Comparison of ENCODE assay signal across 15 mouse cellular contexts in genomic region chr16:40228627-40229026, GRCm38 (mm10).
DNase-seq lines count a peak whose midpoint lies in the region; ATAC-seq and TF ChIP-seq lines count a peak whose summit lies in the region.
"Had no signal": no experiment of that assay in that cellular context is flagged by ENCODE, and none has a peak within 500 bp of the region (broad histone marks: within the 10 kb centered on the region; RNA-seq: fewer than 3 reads in every experiment).

No protein-coding gene starts in this region.

- no peaks in the 10 kb centered on the region for H3K9me3 ChIP-seq in midbrain, postnatal 0 days (ENCODE audit: low read length)
- no peaks in the 10 kb centered on the region for H3K9me3 ChIP-seq in midbrain, embryonic 14.5 days (ENCODE audit: control insufficient read depth, low read length)
- no peaks in the 10 kb centered on the region for H3K9me3 ChIP-seq in neural tube, embryonic 14.5 days (ENCODE audit: control insufficient read depth, low read length)
- no peaks in the 10 kb centered on the region for H3K9me3 ChIP-seq in midbrain, embryonic 16.5 days (replicated peaks; ENCODE audit: control insufficient read depth, low read length, poor library complexity, severe bottlenecking)
- H3K9me3 ChIP-seq: embryonic facial prominence, embryonic 15.5 days; limb, embryonic 10.5 days; megakaryocyte, embryonic 14.5 days had no signal

- H3K27ac ChIP-seq in midbrain, postnatal 0 days (ENCODE audit: low read depth, low read length) = no peak overlapping the region
- no peak overlapping the region for H3K27ac ChIP-seq in midbrain, embryonic 14.5 days (replicated peaks; ENCODE audit: low read depth, low read length)
- no peak overlapping the region for H3K27ac ChIP-seq in neural tube, embryonic 14.5 days (ENCODE audit: low read depth, low read length)
- no peak overlapping the region for H3K27ac ChIP-seq in midbrain, embryonic 16.5 days (ENCODE audit: low read length)
- H3K27ac ChIP-seq: embryonic facial prominence, embryonic 15.5 days; limb, embryonic 10.5 days had no signal

- ATAC-seq in midbrain, postnatal 0 days (ENCODE audit: low FRiP score) = peak; percentile 54; the same call in 1 of the 2 replicates
- no peak; the same call in 1 of the 2 replicates for ATAC-seq in midbrain, embryonic 14.5 days (ENCODE audit: low FRiP score, low TSS enrichment)
- ATAC-seq in neural tube, embryonic 14.5 days (ENCODE audit: low read depth) = peak; percentile 84
- no peak for ATAC-seq in midbrain, embryonic 16.5 days

- H3K4me2 ChIP-seq in midbrain, postnatal 0 days (ENCODE audit: low read depth, low read length, poor library complexity, severe bottlenecking) = no peak overlapping the region
- no peak overlapping the region for H3K4me2 ChIP-seq in midbrain, embryonic 14.5 days (ENCODE audit: low read length)
- H3K4me2 ChIP-seq in neural tube, embryonic 14.5 days (ENCODE audit: low read depth, low read length) = no peak overlapping the region
- no peak overlapping the region for H3K4me2 ChIP-seq in midbrain, embryonic 16.5 days (ENCODE audit: low read length)
- H3K4me2 ChIP-seq: embryonic facial prominence, embryonic 15.5 days had no signal

- no peak overlapping the region for H3K4me3 ChIP-seq in midbrain, postnatal 0 days (ENCODE audit: low read depth, low read length)
- no peak overlapping the region for H3K4me3 ChIP-seq in midbrain, embryonic 14.5 days (replicated peaks; ENCODE audit: low read depth, low read length)
- H3K4me3 ChIP-seq in neural tube, embryonic 14.5 days (ENCODE audit: low read depth, low read length) = no peak overlapping the region
- H3K4me3 ChIP-seq in midbrain, embryonic 16.5 days (ENCODE audit: low read depth, low read length) = no peak overlapping the region
- H3K4me3 ChIP-seq: embryonic facial prominence, embryonic 15.5 days; limb, embryonic 10.5 days; megakaryocyte, embryonic 14.5 days had no signal

- no peaks in the 10 kb centered on the region for H3K27me3 ChIP-seq in midbrain, postnatal 0 days (ENCODE audit: insufficient read depth, low read length)
- no peaks in the 10 kb centered on the region for H3K27me3 ChIP-seq in midbrain, embryonic 14.5 days (ENCODE audit: control insufficient read depth, insufficient read depth, low read length)
- H3K27me3 ChIP-seq in neural tube, embryonic 14.5 days (ENCODE audit: control insufficient read depth, insufficient read depth, low read length) = no peaks in the 10 kb centered on the region
- H3K27me3 ChIP-seq in midbrain, embryonic 16.5 days (ENCODE audit: control insufficient read depth, insufficient read depth, low read depth, low read length) = no peaks in the 10 kb centered on the region
- H3K27me3 ChIP-seq: embryonic facial prominence, embryonic 15.5 days; megakaryocyte, embryonic 14.5 days had no signal

- H3K9ac ChIP-seq in midbrain, postnatal 0 days (replicated peaks; ENCODE audit: low read length, poor library complexity, severe bottlenecking) = no peak overlapping the region
- H3K9ac ChIP-seq in midbrain, embryonic 14.5 days (replicated peaks; ENCODE audit: low read length) = no peak overlapping the region
- no peak overlapping the region for H3K9ac ChIP-seq in neural tube, embryonic 14.5 days (replicated peaks; ENCODE audit: low read depth, low read length)
- H3K9ac ChIP-seq in midbrain, embryonic 16.5 days (ENCODE audit: low read depth, low read length) = no peak overlapping the region
- H3K9ac ChIP-seq: embryonic facial prominence, embryonic 15.5 days had no signal

- H3K4me1 ChIP-seq in midbrain, postnatal 0 days (ENCODE audit: insufficient read depth, low read length) = no peaks in the 10 kb centered on the region
- H3K4me1 ChIP-seq in midbrain, embryonic 14.5 days (ENCODE audit: control insufficient read depth, insufficient read depth, low read length) = no peaks in the 10 kb centered on the region; the same call in 1 of the 2 replicates
- no peaks in the 10 kb centered on the region for H3K4me1 ChIP-seq in neural tube, embryonic 14.5 days (ENCODE audit: control insufficient read depth, insufficient read depth, low read length)
- peaks cover 3% of the 10 kb centered on the region; the same call in 1 of the 2 replicates for H3K4me1 ChIP-seq in midbrain, embryonic 16.5 days (ENCODE audit: control insufficient read depth, insufficient read depth, low read length)
- H3K4me1 ChIP-seq: embryonic facial prominence, embryonic 15.5 days; megakaryocyte, embryonic 14.5 days had no signal

- DNase-seq in embryo, embryonic 10 days (ENCODE audit: low spot score) = peak; percentile 10
- no peak for DNase-seq in embryo, embryonic 9.5 days (ENCODE audit: extremely low spot score)
- DNase-seq in midbrain, postnatal 0 days (ENCODE audit: low spot score) = peak; percentile 90
- DNase-seq in midbrain, embryonic 14.5 days = no peak
- DNase-seq in cerebellum, postnatal 25 days = peak; percentile 89 to 93
- no peak for DNase-seq in kidney, postnatal 25 days
- DNase-seq: heart, adult 18-20 months; heart, postnatal 14 days; kidney, adult 8-10 months; lung, adult 18-20 months had no signal

- WGBS in midbrain, postnatal 0 days = 83% methylated on average over 5 of the region's 5 CpGs
- 86% methylated on average over 5 of the region's 5 CpGs for WGBS in midbrain, embryonic 14.5 days
- WGBS in neural tube, embryonic 14.5 days = 11% methylated on average over 5 of the region's 5 CpGs
- 73% methylated on average over 5 of the region's 5 CpGs for WGBS in midbrain, embryonic 16.5 days

- no peak for TF ChIP-seq CTCF in midbrain, postnatal 0 days (IDR thresholded peaks at IDR 0.05)

- H3K36me3 ChIP-seq in midbrain, postnatal 0 days (ENCODE audit: insufficient read depth, low read length) = no peaks in the 10 kb centered on the region
- no peaks in the 10 kb centered on the region for H3K36me3 ChIP-seq in midbrain, embryonic 14.5 days (ENCODE audit: control insufficient read depth, insufficient read depth, low read length)
- H3K36me3 ChIP-seq in neural tube, embryonic 14.5 days (ENCODE audit: control insufficient read depth, insufficient read depth, low read length) = no peaks in the 10 kb centered on the region
- no peaks in the 10 kb centered on the region for H3K36me3 ChIP-seq in midbrain, embryonic 16.5 days (ENCODE audit: control insufficient read depth, insufficient read depth, low read length)
- H3K36me3 ChIP-seq: embryonic facial prominence, embryonic 15.5 days; limb, embryonic 10.5 days had no signal

Comparison
In these comparisons a context has a peak if more than half of its experiments do, and no peak if none do; other contexts are left out.
1. DNase-seq: peak in embryo, embryonic 10 days (single experiment), midbrain, postnatal 0 days (single experiment) and cerebellum, postnatal 25 days (2 of 2); none in embryo, embryonic 9.5 days (single experiment), midbrain, embryonic 14.5 days (single experiment) and kidney, postnatal 25 days (0 of 2).
2. ATAC-seq: peak in midbrain, postnatal 0 days (single experiment) and neural tube, embryonic 14.5 days (single experiment); none in midbrain, embryonic 14.5 days (single experiment) and midbrain, embryonic 16.5 days (single experiment).